Mouse (Mus musculus) hindbrain, embryonic 13.5 days (tissue): ENCODE measurements at regions not wholly inside any gene's neighbourhood (a gene's known extent, or its start where the extent isn't known, plus 50 kb on each side); places are given as distances from the start of the nearest gene placed in this dataset.

ENCODE experiments used
- ATAC-seq: fragments of 200-750 bp; cut with Nextera tagmentation; 2 replicates; pipeline ENCODE4 v1.8.0; 2017; ENCODE audit warnings: moderate TSS enrichment; ENCODE audit not compliant: low FRiP score
- H3K27ac ChIP-seq: fragments of 300-500 bp; sonication (generic); 2 replicates; pipeline ENCODE4 v1.5.1; 2015; ENCODE audit warnings: inconsistent platforms, mild to moderate bottlenecking, moderate library complexity
- H3K27me3 ChIP-seq: fragments of 300-500 bp; sonication (generic); 2 replicates; pipeline ENCODE4 v1.6.1; 2015; ENCODE audit warnings: mild to moderate bottlenecking, inconsistent platforms
- H3K36me3 ChIP-seq: fragments of 300-500 bp; sonication (generic); 2 replicates; pipeline ENCODE4 v1.6.1; 2015; ENCODE audit warnings: mild to moderate bottlenecking, inconsistent platforms
- H3K4me1 ChIP-seq: fragments of 300-500 bp; sonication (generic); replicated peaks from 2 replicates; pipeline ENCODE4 v1.6.1; 2015; ENCODE audit warnings: inconsistent platforms
- H3K4me2 ChIP-seq: fragments of 300-500 bp; sonication (generic); 2 replicates; pipeline ENCODE4 v1.6.1; 2015; ENCODE audit warnings: inconsistent platforms, mild to moderate bottlenecking, moderate library complexity
- H3K4me3 ChIP-seq: fragments of 300-500 bp; sonication (generic); 2 replicates; pipeline ENCODE4 v1.5.1; 2015; ENCODE audit warnings: mild to moderate bottlenecking, inconsistent platforms
- H3K9ac ChIP-seq: fragments of 300-500 bp; sonication (generic); 2 replicates; pipeline ENCODE4 v1.6.1; 2015; ENCODE audit warnings: mild to moderate bottlenecking, inconsistent platforms
- H3K9me3 ChIP-seq: fragments of 300-500 bp; sonication (generic); 2 replicates; pipeline ENCODE4 v1.6.1; 2016; ENCODE audit warnings: inconsistent platforms
- WGBS: fragments of 180-500 bp; shearing (Covaris S2); methylation state at CpG from one replicate; pipeline ENCODE4 v1.1.7; 2015; 5-methylcytosine and 5-hydroxymethylcytosine counted together

DNA sequence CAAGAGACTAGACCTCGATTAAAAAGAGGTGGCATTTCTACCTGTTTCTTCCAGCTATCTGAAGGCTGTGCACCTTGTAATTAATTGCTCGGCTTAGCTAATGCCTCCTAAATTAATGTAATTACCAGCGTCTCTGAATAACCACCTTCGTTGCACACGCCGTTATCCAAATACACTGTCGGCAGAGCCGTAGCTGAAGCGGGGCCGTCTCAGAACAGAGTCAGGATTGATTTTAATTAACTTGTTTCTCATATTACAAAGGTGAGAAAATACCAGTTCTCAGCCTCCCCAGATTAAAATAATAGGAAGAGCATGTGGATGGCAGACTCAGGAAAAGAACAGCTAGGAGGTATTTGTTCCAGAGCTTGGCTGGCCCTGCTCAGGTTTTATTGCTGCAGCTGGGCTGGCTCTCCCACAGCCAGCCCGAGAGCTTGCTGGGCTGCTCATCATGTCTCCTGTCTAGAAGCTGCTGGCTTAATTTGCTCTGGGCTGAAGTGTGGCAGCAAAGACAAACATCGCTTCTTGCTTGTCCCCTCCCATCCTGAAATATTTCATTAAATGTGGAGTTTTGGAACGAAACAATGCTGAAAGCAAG lies 282.5 kb downstream of the Cbln1 start:
- no peak for ATAC-seq
- Histone ChIP-seq H3K9ac (no peak overlapping the region), H3K4me3 (no peak overlapping the region), H3K9me3 (no peaks in the 10 kb centered on the region), H3K4me1 (no peaks in the 10 kb centered on the region), H3K27ac (peak overlapping the region; percentile 49), H3K4me2 (no peak overlapping the region), H3K36me3 (no peaks in the 10 kb centered on the region), H3K27me3 (no peaks in the 10 kb centered on the region)
- 77% methylated on average over 13 of the region's 13 CpGs for WGBS

DNA sequence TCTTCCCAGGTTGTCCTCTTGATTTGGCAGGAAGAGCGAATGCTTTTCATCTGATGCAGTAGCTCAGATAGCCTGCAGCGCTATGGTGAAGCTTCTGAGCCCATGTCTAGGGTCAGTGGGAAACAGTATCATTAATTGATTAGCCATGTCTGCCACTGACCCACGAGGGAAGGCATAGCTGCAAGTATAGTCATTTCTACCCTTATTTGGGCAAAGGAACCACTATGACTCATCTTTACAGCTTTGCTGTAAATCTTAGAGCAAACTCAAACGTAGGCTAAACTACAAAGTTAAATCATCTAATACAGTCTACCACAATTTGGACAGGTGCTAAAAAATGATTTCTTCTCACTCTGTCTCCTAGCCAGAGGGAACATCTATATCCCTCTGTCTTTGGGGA lies 289.5 kb downstream of the Cbln1 start:
- Histone ChIP-seq H3K27ac (no peak overlapping the region), H3K36me3 (no peaks in the 10 kb centered on the region), H3K4me1 (no peaks in the 10 kb centered on the region), H3K27me3 (0 out of 2 replicates have a peak, but pooled peaks cover 2% of the 10 kb centered on the region), H3K9ac (no peak overlapping the region), H3K9me3 (no peaks in the 10 kb centered on the region), H3K4me2 (no peak overlapping the region), H3K4me3 (no peak overlapping the region)
- ATAC-seq = no peak
- 78% methylated on average over 4 of the region's 4 CpGs for WGBS

GRCm38 (mm10) chr8:87178561-87178960 lies 293.5 kb upstream of the N4bp1 start:
- H3K36me3 ChIP-seq = no peaks in the 10 kb centered on the region
- no peak overlapping the region for H3K4me3 ChIP-seq
- H3K4me2 ChIP-seq = no peak overlapping the region
- no peak overlapping the region for H3K9ac ChIP-seq
- H3K27ac ChIP-seq = no peak overlapping the region
- WGBS = 83% methylated on average over 4 of the region's 4 CpGs
- no peak for ATAC-seq
- 0 out of 2 replicates have a peak, but pooled peaks cover 7% of the 10 kb centered on the region for H3K27me3 ChIP-seq
- H3K9me3 ChIP-seq = no peaks in the 10 kb centered on the region
- no peaks in the 10 kb centered on the region for H3K4me1 ChIP-seq

DNA sequence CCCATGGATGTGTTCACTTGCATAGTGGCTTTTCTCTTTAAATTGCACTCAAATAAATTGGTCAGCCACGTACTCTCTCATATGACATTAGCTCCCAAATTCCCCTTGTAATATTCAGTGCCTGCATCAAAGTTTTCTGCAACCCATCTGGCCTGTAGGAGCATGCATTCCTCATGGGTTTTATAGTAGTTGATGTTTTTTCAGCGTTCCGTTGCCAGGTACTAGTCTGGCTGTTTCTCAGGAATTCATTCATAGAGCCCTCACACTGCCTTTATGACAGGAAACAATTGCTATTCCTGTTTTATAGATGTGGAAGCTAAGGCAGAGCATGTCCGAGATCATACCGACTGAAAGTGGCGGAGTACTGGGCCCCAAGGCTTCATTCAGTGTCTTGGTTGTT lies 292.6 kb upstream of the N4bp1 start:
- H3K4me2 ChIP-seq = no peak overlapping the region
- 86% methylated on average over 6 of the region's 6 CpGs for WGBS
- no peak overlapping the region for H3K4me3 ChIP-seq
- no peaks in the 10 kb centered on the region for H3K4me1 ChIP-seq
- H3K9ac ChIP-seq = no peak overlapping the region
- H3K9me3 ChIP-seq = no peaks in the 10 kb centered on the region
- ATAC-seq = no peak
- H3K27me3 ChIP-seq = 0 out of 2 replicates have a peak, but pooled peaks cover 9% of the 10 kb centered on the region
- H3K27ac ChIP-seq = no peak overlapping the region
- H3K36me3 ChIP-seq = no peaks in the 10 kb centered on the region

GRCm38 (mm10) chr8:87175097-87175496 lies 290.0 kb upstream of the N4bp1 start:
- no peak overlapping the region for H3K4me2 ChIP-seq
- no peaks in the 10 kb centered on the region for H3K4me1 ChIP-seq
- H3K36me3 ChIP-seq = no peaks in the 10 kb centered on the region
- no peak overlapping the region for H3K9ac ChIP-seq
- no peaks in the 10 kb centered on the region for H3K9me3 ChIP-seq
- H3K27ac ChIP-seq = no peak overlapping the region
- H3K4me3 ChIP-seq = no peak overlapping the region
- ATAC-seq = no peak
- H3K27me3 ChIP-seq = 0 out of 2 replicates have a peak, but pooled peaks cover 9% of the 10 kb centered on the region

- no peak overlapping the region for H3K4me3 ChIP-seq
- H3K36me3 ChIP-seq = no peaks in the 10 kb centered on the region
- no peaks in the 10 kb centered on the region for H3K4me1 ChIP-seq
- no peak overlapping the region for H3K27ac ChIP-seq
- no peak overlapping the region for H3K4me2 ChIP-seq
- H3K27me3 ChIP-seq = 0 out of 2 replicates have a peak, but pooled peaks cover 9% of the 10 kb centered on the region
- no peak overlapping the region for H3K9ac ChIP-seq
- H3K9me3 ChIP-seq = no peaks in the 10 kb centered on the region
- ATAC-seq = no peak
Observed at GRCm38 (mm10) chr8:87173720-87174119, 288.7 kb upstream of the N4bp1 start.

DNA sequence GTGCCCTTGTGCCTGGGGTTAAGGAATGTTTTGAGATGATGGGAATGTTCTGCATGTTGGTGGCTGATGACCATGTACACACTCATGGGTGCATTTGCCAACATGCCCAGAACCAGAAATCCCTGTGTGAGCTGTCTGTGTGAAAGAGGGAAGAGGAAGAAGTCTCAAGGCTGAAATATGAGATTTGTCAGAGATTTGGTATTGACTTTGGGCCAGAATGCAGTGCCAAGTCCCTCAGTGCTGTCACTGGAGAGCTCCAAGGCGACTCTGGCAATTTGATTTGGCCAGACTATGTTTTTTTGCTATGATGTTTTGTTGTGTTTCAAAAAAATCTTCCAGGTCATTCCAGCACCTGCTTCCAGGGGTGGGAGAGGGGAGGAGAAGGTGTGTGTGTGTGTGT lies 281.7 kb upstream of the N4bp1 start:
- ATAC-seq = no peak
- Histone ChIP-seq H3K27me3 (peaks cover 19% of the 10 kb centered on the region; the same call in 1 of the 2 replicates), H3K36me3 (no peaks in the 10 kb centered on the region), H3K4me1 (no peaks in the 10 kb centered on the region), H3K27ac (no peak overlapping the region), H3K4me2 (no peak overlapping the region), H3K4me3 (no peak overlapping the region), H3K9ac (no peak overlapping the region), H3K9me3 (no peaks in the 10 kb centered on the region)
- 88% methylated on average over 1 of the region's 1 CpGs for WGBS

DNA sequence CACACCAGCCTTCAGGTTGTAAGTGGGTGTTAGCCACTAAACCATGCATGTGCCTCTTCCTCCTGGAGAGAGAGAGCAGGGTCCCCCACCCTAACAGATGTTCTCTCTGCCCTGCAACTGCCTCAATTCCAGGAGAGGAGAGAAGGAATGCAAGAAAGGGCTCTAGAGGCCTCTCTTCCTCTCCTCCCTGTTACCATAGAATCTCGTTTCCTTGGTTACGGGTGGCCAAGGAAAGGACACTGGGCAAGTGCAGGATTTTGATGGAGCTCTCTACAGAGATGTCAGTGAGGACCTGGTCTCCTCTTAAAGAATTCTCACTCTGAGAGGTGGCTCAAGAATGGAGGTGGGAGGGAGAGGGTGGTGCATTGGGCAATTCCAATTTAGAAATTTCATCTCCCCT lies 275.4 kb upstream of the N4bp1 start:
- ATAC-seq = no peak
- 44% methylated on average over 2 of the region's 2 CpGs for WGBS

DNA sequence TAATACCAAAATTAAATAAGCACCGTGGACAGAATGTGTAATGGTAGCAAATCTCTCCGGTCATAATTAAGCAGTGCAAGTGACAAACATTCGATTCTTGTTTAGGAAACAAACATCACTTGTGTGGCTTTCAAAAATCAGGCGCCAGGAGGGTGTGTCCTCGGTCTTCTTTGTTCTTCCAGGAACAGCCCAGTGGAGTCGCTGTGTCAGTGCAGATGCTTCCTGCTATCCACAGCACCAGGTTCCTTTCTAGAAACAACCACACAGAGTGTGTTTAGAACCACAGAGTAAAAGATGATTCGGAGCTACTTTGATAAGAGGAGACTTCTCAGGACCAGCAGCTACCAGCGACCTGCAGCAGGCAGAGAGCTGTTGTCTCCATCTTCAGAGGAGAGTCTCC lies 273.3 kb upstream of the N4bp1 start:
- Histone ChIP-seq H3K4me2 (no peak overlapping the region), H3K4me3 (no peak overlapping the region), H3K27me3 (peaks cover 15% of the 10 kb centered on the region; the same call in 1 of the 2 replicates), H3K9ac (no peak overlapping the region), H3K9me3 (no peaks in the 10 kb centered on the region), H3K27ac (no peak overlapping the region), H3K36me3 (no peaks in the 10 kb centered on the region), H3K4me1 (peaks cover 20% of the 10 kb centered on the region)
- ATAC-seq = no peak
- 47% methylated on average over 8 of the region's 8 CpGs for WGBS

More for the DNA sequence above, 275.4 kb upstream of the N4bp1 start:
- Histone ChIP-seq H3K9ac (no peak overlapping the region), H3K4me2 (no peak overlapping the region), H3K27ac (0 out of 2 replicates have a peak overlapping the region, but pooled peaks have one; percentile 3), H3K4me3 (no peak overlapping the region), H3K4me1 (peaks cover 20% of the 10 kb centered on the region), H3K27me3 (peaks cover 19% of the 10 kb centered on the region; the same call in 1 of the 2 replicates), H3K36me3 (no peaks in the 10 kb centered on the region), H3K9me3 (no peaks in the 10 kb centered on the region)

GRCm38 (mm10) chr8:87155819-87156425 lies 270.9 kb upstream of the N4bp1 start:
- no peak for ATAC-seq
- Histone ChIP-seq H3K4me2 (no peak overlapping the region), H3K9me3 (no peaks in the 10 kb centered on the region), H3K4me3 (no peak overlapping the region), H3K27ac (no peak overlapping the region), H3K36me3 (no peaks in the 10 kb centered on the region), H3K27me3 (peaks cover 8% of the 10 kb centered on the region; the same call in 1 of the 2 replicates), H3K9ac (no peak overlapping the region), H3K4me1 (peaks cover 32% of the 10 kb centered on the region)
- WGBS = 77% methylated on average over 10 of the region's 10 CpGs

DNA sequence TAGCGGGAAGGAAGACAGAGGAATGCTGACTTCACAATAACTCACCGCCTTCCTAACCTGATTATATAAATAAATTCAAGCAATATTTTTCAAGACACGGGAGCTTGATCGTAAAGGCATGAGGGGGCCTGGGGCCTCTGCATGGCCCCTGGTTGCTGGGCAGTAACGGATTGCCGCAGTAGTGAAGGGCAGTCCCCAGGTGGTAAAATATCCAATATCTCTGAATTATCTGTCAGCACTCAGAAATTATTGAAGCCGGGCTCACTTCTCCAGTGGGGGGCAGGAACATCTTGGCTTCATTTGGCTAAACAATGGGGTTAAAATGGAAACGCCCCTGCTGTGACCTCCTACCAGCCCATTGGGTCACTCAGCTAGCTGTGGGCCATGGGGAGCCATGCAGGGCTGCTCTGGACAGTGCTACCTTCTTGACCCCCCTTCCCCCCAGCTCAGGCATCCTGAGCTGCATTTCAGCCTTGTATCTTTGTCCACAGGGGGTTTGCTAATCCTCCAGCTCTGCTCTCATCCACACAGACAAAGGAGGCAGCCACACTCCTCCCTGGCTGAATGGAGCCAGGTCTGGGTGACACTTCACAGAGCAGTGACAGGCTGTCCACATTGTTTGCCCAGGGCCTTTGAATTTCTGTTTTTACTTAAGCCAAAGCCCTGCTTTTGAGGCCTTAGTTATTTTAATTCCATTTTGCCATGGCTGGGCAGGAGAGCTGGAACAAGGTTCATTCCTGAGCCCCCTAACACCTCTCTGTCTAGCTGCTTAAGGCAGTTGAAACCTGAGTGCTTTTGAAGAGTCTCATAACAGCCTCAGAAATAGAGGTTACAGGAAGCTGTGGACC lies 267.2 kb upstream of the N4bp1 start:
- WGBS = 17% methylated on average over 8 of the region's 8 CpGs
- no peak overlapping the region for H3K4me2 ChIP-seq
- peak; percentile 65; the same call in 1 of the 2 replicates for ATAC-seq
- peaks cover 13% of the 10 kb centered on the region for H3K4me1 ChIP-seq
- H3K27ac ChIP-seq = peak overlapping the region; percentile 80
- no peak overlapping the region for H3K4me3 ChIP-seq
- H3K36me3 ChIP-seq = no peaks in the 10 kb centered on the region
- H3K9me3 ChIP-seq = no peaks in the 10 kb centered on the region
- peaks cover 12% of the 10 kb centered on the region; the same call in 1 of the 2 replicates for H3K27me3 ChIP-seq
- no peak overlapping the region for H3K9ac ChIP-seq

DNA sequence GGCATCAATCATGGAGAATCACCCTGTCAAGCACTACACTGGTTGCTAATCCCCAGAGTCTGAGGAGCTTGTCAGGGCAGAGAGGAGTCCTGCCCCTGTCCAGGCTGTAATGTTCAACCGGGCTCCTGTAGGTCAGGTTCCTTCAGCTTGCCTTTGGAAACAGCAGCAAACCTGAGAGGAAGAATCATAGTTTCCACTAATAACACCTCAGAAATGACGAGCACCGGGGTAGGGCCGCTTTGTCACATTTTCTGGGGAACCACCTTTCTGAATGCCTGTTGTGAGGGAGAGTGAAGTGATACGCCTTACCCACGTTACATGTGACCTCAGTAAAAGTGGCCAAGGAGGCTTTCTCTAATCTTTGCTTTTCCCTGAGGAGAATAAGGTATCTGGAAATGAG lies 263.8 kb upstream of the N4bp1 start:
- H3K27me3 ChIP-seq = 0 out of 2 replicates have a peak, but pooled peaks cover 3% of the 10 kb centered on the region
- peaks cover 13% of the 10 kb centered on the region for H3K4me1 ChIP-seq
- H3K4me2 ChIP-seq = no peak overlapping the region
- ATAC-seq = no peak
- no peak overlapping the region for H3K27ac ChIP-seq
- peaks cover 5% of the 10 kb centered on the region for H3K9me3 ChIP-seq
- 90% methylated on average over 6 of the region's 6 CpGs for WGBS
- no peaks in the 10 kb centered on the region for H3K36me3 ChIP-seq
- H3K9ac ChIP-seq = no peak overlapping the region
- H3K4me3 ChIP-seq = no peak overlapping the region
